Mouse (Mus musculus) thymus, adult 2 months (tissue): ENCODE results near the gene Bpifa2. TPM values are rescaled to one million over a fixed set of nuclear protein-coding genes. Genes with fewer than 3 reads are reported as not detected.

Experiments used
- DNase-seq: peaks from one replicate; pipeline ENCODE4 v3.0.0; 2021
- H3K27ac ChIP-seq: fragments of 200-500 bp; 2 replicates; pipeline ENCODE4 v1.5.1; 2012; ENCODE audit warnings: low read length, control low read depth; ENCODE audit not compliant: control insufficient read depth, insufficient read depth
- H3K27me3 ChIP-seq: fragments of 200-500 bp; 2 replicates; pipeline ENCODE4 v1.6.1; 2012; ENCODE audit warnings: mild to moderate bottlenecking, low read length, moderate library complexity, mixed read lengths; ENCODE audit not compliant: control insufficient read depth, insufficient read depth
- H3K36me3 ChIP-seq: fragments of 200-500 bp; 2 replicates; pipeline ENCODE4 v1.6.1; 2012; ENCODE audit warnings: mild to moderate bottlenecking, low read length, moderate library complexity; ENCODE audit not compliant: control insufficient read depth, insufficient read depth
- H3K4me1 ChIP-seq: fragments of 200-500 bp; replicated peaks from 2 replicates; pipeline ENCODE4 v1.6.1; 2012; ENCODE audit warnings: low read length; ENCODE audit not compliant: control insufficient read depth, insufficient read depth
- H3K4me3 ChIP-seq: fragments of 200-500 bp; 2 replicates; pipeline ENCODE4 v1.5.1; 2012; ENCODE audit warnings: mild to moderate bottlenecking, low read length, control low read depth, moderate library complexity; ENCODE audit not compliant: control insufficient read depth, insufficient read depth
- CTCF ChIP-seq: fragments of 200-500 bp; IDR thresholded peaks from 2 replicates; pipeline ENCODE4 v1.5.1; 2012; ENCODE audit warnings: mild to moderate bottlenecking, control low read depth, low read length, moderate library complexity, borderline replicate concordance; ENCODE audit not compliant: control insufficient read depth, poor library complexity, insufficient read depth; ENCODE audit errors: extremely low read depth
- POLR2A ChIP-seq: fragments of 200-500 bp; IDR thresholded peaks from 2 replicates; pipeline ENCODE4 v1.6.1; 2012; ENCODE audit warnings: mild to moderate bottlenecking, low read length, control low read depth, moderate library complexity; ENCODE audit not compliant: control insufficient read depth, poor library complexity, insufficient read depth; ENCODE audit errors: extremely low read depth
- WGBS: fragments of 180-500 bp; shearing (Covaris S2); methylation state at CpG from one replicate; pipeline ENCODE4 v1.1.7; 2018; 5-methylcytosine and 5-hydroxymethylcytosine counted together
- polyA plus RNA-seq: library from polyadenylated mRNA; depleted of rRNA; stranded (reverse); fragments of >200 nt; gene quantifications from 2 replicates; pipeline ENCODE4 v1.2.3, GENCODE M21; 2012; rRNA removed

Bpifa2 gene
- 0.22 TPM in 1 of 2 replicates, not detected in the other for polyA plus RNA-seq

DNA sequence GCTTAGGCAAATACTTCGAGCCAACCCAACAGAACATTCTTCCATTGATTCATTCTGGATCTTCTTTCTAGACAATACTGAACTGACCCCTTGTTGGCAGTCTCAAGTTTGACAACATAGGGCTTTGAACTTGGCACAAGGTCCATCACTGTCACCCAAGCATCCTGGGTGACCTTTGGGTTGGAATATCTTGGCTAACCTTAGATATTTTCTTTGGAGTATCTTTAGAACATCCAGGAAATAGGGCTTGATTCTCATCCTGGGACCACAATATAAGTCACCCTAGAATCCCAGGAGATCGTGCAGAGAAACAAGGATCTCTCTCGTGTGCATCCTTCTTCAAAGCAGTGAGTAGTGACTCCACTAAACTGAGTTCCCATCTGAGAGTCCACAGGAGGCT, at the start of gene Bpifa2:
Gene Bpifa2, plus strand, starts transcription at position 301 of the 400 bp plus-strand sequence.
- no peak for TF ChIP-seq POLR2A
- TF ChIP-seq CTCF = no peak
- Histone ChIP-seq H3K36me3 (no peaks in the 10 kb centered on the region), H3K4me1 (no peaks in the 10 kb centered on the region), H3K27ac (no peak within 1 kb of the TSS), H3K4me3 (no peak within 1 kb of the TSS), H3K27me3 (no peaks in the 10 kb centered on the region)
- 72% methylated on average over 3 of the region's 3 CpGs for WGBS
- no peak for DNase-seq

DNA sequence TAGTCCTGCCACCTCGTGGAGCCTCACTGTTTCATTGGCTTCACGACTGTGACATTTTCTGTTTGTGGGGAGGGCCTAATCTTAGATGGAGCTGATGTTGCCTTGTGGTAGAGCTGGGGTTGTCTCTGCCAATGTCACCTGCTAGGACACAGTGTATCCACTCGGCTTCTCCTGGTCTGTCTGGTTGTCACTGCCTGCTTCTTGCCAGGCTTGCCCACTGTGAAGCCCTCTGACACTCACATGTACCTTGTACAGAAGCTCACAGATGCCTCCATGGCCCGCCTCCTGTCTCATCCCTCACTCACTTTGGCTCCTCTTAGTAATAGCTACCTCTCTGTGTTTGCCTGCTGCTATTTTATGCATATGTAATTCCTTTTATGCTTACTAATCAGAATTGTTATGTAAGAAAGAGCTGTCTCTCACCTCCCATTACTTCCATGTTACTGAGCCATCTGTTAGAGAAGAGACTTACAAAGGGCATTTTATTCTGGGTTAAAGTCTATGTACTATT, 45.2 kb upstream of the Bpifa2 start:
- DNase-seq = no peak
- TF ChIP-seq POLR2A (no peak), CTCF (no peak)
- Histone ChIP-seq H3K27ac (no peak overlapping the region), H3K4me1 (no peaks in the 10 kb centered on the region), H3K27me3 (no peaks in the 10 kb centered on the region), H3K36me3 (no peaks in the 10 kb centered on the region), H3K4me3 (no peak overlapping the region)
- WGBS = 74% methylated on average over 4 of the region's 4 CpGs

DNA sequence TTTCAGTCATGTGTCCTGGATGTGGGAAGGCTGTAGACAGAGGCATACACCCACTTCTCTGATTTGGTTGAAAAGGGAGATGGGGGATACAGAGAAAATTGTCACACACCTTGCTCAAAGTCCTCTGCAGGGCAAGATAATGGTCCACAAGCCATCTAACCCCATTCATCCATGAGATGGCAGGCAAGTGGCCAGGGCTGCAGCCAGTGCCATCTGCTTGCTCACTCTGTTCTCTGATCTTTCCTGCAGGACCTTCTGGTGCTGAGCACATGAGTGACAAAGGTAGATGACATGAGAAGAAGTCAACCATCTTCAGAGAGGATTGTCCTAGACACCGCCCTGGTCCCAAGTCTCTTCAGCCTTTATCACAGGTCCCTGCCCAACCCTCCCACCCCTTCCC, 44.7 kb upstream of the Bpifa2 start:
- Histone ChIP-seq H3K27me3 (no peaks in the 10 kb centered on the region), H3K27ac (no peak overlapping the region), H3K36me3 (no peaks in the 10 kb centered on the region), H3K4me3 (no peak overlapping the region), H3K4me1 (no peaks in the 10 kb centered on the region)
- no peak for DNase-seq
- TF ChIP-seq CTCF (no peak), POLR2A (no peak)
- WGBS = 95% methylated on average over 1 of the region's 1 CpGs

DNA sequence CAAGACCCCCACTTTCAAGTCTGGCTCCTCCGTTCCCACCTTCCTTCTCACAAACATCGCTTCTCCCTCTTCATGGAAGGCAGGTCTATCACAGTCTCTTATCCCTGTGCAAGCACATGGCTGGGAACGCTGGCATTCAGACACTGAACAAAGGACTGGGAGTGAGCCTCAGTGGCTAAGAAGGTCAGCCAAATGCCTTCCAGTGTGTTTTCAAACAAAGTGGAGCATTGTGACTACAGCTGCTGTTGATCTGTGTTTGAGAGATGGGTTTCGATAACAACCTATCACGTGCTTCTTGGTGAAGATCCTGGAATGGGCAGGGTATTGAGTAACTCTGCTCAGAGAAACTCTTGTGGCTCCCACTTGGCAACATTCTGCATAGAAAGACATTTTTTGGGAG, 37.8 kb upstream of the Bpifa2 start:
- Histone ChIP-seq H3K4me3 (no peak overlapping the region), H3K27ac (no peak overlapping the region), H3K27me3 (no peaks in the 10 kb centered on the region), H3K36me3 (no peaks in the 10 kb centered on the region), H3K4me1 (no peaks in the 10 kb centered on the region)
- TF ChIP-seq POLR2A (no peak), CTCF (no peak)
- no peak for DNase-seq
- 91% methylated on average over 5 of the region's 5 CpGs for WGBS

DNA sequence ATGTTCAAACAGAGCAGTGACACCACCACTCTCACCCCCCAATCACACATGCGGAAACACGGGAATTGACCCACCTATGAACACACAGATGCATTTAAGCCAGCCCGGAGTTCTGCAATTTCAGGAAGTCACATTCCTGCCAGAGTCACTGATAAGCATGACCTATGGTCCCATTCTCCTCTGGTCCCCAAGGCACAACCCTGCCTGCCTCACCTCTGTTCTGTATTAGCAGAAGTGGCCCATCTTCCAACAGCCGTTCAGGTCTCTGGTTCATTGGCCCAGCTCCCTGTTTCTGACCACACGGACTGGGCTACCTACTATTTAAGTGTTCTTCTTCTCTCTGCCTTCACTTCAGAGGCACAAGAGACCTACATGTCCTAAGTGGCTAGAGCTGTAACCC, 33.5 kb upstream of the Bpifa2 start, which contains the start of gene Bpifa6:
Gene Bpifa6, plus strand, starts transcription at position 364 of the 400 bp plus-strand sequence.
- 68% methylated on average over 5 of the region's 5 CpGs for WGBS
- H3K27ac ChIP-seq = no peak within 1 kb of the TSS
- TF ChIP-seq CTCF (no peak), POLR2A (no peak)
- H3K4me3 ChIP-seq = no peak within 1 kb of the TSS
- H3K4me1 ChIP-seq = no peaks in the 10 kb centered on the region
- no peaks in the 10 kb centered on the region for H3K36me3 ChIP-seq
- no peak for DNase-seq
- no peaks in the 10 kb centered on the region for H3K27me3 ChIP-seq

DNA sequence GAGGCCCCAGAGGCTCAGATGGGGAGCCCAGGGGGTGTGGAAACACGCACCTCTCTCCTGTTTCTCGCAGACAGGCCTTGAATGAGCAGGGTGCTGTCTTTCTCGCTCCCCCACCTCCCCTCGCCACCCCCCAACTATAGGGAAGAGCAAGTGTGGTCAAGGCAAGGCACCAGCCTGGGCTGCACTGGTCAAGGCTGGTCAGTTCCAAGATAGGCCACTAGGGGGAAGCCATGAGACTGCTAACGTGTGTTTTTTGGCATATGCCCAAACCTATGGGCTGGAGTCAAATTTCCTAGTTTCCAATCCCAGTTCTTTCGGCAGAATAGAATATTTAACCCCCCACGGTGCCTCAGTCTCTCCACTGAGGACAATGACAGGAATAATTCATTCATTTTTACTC, 12.3 kb upstream of the Bpifa2 start:
- H3K4me3 ChIP-seq = no peak overlapping the region
- DNase-seq = peak; percentile 60
- no peaks in the 10 kb centered on the region for H3K36me3 ChIP-seq
- 9% methylated on average over 7 of the region's 7 CpGs for WGBS
- no peaks in the 10 kb centered on the region for H3K4me1 ChIP-seq
- TF ChIP-seq POLR2A (no peak), CTCF (peak; percentile 77)
- H3K27me3 ChIP-seq = no peaks in the 10 kb centered on the region
- no peak overlapping the region for H3K27ac ChIP-seq

DNA sequence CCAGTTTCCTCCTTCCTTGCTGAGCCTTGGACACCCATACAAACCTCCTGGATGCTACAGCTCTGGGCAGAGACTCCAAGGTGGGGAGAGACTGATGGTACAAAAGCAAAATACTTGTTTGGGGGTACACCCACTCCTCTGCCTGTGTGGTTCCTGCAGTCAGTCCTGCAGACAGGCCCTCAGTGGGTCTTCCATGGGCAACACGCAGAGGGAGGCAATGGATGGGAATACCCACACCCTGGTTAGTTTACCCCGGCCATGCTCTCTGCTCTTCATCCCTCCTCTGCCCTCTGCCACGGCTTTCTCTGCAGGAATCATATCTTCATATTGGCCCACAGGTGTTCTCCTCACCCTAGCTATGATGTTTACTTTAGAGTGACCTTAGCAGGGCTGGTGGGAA, 7.6 kb upstream of the Bpifa2 start:
- Histone ChIP-seq H3K4me3 (no peak overlapping the region), H3K27ac (no peak overlapping the region), H3K27me3 (no peaks in the 10 kb centered on the region), H3K4me1 (no peaks in the 10 kb centered on the region), H3K36me3 (no peaks in the 10 kb centered on the region)
- no peak for DNase-seq
- 88% methylated on average over 3 of the region's 3 CpGs for WGBS
- no peak for TF ChIP-seq CTCF
- TF ChIP-seq POLR2A = no peak
